Mouse (Mus musculus): ENCODE measurements around the gene Zfp668.

Zfp668 gene

DNA sequence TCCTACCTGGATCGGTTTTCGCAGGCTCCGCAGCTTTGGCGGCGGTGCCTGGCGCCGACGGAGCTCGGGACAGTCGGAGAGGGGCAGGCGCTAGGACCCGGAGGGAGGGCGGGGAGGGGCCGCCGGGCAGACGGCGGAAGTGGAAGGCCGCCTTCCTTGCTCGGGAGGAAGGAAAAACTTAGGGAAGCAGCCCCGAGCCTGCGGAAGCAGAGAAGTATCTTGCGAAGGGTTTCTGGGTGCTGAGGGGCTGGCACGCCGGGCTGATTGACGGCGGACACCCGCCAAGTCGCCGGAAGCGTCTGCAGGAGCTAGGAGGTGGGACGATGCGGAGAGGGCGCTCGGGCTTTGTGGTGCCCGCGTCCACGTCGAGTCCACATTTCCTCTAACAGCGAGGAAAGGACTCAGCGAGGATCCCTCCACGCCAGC, 574 bp downstream of the Zfp668 start, which contains the start of gene Zfp646:
Gene Zfp646 (plus strand): TSS at position 181 of the 426 bp plus-strand sequence.
- POLR2A ChIA-PET: interaction anchor here (0.6 to 5.6 kb wide), 65 partner anchors 8 to 1449 kb away, joined by 3 to 72 read pairs (median 4); partner anchors contain the start of genes Gm21974 (in 3 of the 4), Vkorc1 (in 3 of the 4), Fus (in 2 of the 4) and Kat8 (in 2 of the 4)
- CTCF ChIA-PET: interaction anchor here in 3 of 4 experiments (0.6 to 2.3 kb wide), 11 partner anchors 8 to 201 kb away, joined by 3 to 12 read pairs (median 4); partner anchors contain the start of genes Gm21974 (in 1 of the 3) and Vkorc1 (in 1 of the 3)

DNA sequence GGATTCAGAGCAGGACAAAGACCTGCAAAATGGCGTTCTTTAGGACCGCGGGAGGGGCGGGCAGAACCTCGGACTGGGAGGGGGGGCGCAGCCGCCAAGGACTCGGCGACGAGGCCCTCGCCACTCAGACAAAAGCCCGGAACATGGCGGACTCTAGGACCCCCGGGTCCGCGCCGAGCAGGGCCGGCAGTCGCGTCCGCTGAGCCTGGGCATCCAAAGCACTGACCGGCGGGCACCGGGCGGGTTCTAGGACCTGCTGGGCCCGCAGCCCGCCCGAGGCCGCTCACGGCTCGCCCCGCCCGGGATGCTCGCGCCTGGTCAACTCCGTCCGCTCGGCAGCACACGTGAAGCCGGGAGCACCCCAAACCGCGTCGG, 1.0 kb downstream of the Zfp668 start:
- ChIA-PET POLR2A (interaction anchor here (0.5 to 5.6 kb wide), 46 partner anchors 8 to 1448 kb away, joined by 3 to 72 read pairs (median 5); partner anchors contain the start of genes Gm21974 (in 3 of the 4), Vkorc1 (in 3 of the 4), Fus (in 2 of the 4) and Kat8 (in 2 of the 4)), CTCF (interaction anchor here in 3 of 4 experiments (0.7 to 2.3 kb wide), 9 partner anchors 9 to 200 kb away, joined by 3 to 12 read pairs (median 4); partner anchors contain the start of genes Gm21974 (in 1 of the 3) and Vkorc1 (in 1 of the 3))

DNA sequence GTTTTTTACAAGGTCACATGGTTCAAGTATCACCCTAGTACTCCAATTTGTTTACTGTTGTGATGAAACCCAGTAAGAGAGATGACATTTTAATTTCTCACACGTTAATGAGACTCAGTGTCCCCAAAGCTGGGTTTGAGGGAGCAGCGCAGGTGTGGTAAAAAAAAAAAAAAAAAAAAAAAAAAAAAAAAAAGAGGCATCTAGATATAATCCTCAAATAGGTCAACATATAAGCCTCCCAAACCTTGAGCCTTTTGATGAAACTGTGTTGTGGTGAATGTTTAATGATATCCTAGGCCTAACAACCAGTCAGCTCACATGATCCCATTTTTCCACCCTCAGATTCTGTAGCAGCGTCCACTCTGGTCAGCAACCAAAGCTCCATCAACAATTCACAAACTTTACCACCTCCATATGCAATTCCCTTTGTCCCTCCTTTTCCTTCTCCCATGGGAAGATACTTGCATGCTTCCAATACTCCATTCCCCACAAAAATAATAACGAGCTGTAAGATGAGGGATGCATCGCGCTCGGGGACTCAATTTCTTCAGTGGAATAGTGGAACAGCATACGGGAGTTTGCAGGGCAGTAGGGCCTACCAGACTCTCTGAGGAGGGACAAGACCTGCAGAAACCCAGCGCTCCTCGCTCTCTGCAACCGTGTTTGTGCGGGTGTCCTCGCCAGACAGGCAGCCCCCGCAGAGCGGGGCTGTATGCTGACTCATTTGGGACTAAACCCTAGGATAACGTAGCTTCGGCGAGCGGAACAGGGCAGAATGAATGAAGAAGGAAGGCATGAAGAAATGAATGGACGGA, 1.6 kb downstream of the Zfp668 start:
- POLR2A ChIA-PET: interaction anchor here (0.5 to 5.6 kb wide), 37 partner anchors 7 to 1448 kb away, joined by 3 to 72 read pairs (median 6); partner anchors contain the start of genes Fus (in 2 of the 4), Gm21974 (in 2 of the 4), Kat8 (in 2 of the 4) and Vkorc1 (in 2 of the 4)

DNA sequence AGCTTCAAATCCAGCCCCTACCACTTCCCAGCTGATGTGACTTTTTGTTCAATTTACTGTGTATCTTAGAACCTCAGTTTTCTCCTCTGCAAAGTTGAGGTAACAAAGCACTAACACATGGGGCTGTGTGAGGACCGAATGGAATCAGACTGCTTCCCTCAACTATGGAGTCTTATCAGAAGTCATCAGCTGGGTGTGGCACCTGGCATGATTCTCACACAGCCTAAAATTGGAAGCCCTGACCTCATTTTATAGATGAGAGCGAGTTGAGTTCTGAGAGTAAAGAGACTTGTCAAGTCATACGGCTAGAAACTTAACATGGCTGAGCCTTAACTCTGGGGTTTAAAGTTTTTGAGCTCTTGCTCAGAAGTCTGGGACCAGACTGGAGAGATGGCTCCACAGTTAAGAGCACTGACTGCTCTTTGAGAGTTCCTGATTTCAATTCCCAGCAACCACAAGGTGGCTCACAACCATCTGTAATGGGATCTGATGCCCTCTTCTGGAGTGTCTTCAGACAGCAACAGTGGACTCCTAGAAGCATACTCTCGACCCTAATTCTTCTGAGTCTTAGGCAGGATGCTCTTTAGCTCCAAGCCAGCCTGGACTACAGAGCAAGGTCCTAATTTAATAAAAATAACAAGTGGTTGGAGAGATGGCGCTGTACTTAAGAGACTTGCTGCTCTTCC, 6.3 kb downstream of the Zfp668 start:
- ChIA-PET POLR2A (interaction anchor here (0.6 to 3.5 kb wide), 35 partner anchors 9 to 213 kb away, joined by 3 to 30 read pairs (median 4); partner anchors contain the start of genes Hsd3b7 (in 2 of the 4), Orai3 (in 2 of the 4), Bckdk (in 1 of the 4) and Gm21974 (in 1 of the 4)), CTCF (interaction anchor here (0.6 to 2.5 kb wide), 34 partner anchors 9 to 214 kb away, joined by 3 to 10 read pairs (median 4); partner anchors contain the start of genes Bcl7c (in 1 of the 4), Ctf1 (in 1 of the 4), Fus (in 1 of the 4) and Gm21974 (in 1 of the 4))

More for the DNA sequence above, 1.6 kb downstream of the Zfp668 start:
- CTCF ChIA-PET: interaction anchor here in 2 of 4 experiments (0.5 to 2.3 kb wide), 4 partner anchors 8 to 189 kb away, joined by 4 to 12 read pairs (median 6); partner anchors contain the start of gene Kat8 (in 1 of the 2)

DNA sequence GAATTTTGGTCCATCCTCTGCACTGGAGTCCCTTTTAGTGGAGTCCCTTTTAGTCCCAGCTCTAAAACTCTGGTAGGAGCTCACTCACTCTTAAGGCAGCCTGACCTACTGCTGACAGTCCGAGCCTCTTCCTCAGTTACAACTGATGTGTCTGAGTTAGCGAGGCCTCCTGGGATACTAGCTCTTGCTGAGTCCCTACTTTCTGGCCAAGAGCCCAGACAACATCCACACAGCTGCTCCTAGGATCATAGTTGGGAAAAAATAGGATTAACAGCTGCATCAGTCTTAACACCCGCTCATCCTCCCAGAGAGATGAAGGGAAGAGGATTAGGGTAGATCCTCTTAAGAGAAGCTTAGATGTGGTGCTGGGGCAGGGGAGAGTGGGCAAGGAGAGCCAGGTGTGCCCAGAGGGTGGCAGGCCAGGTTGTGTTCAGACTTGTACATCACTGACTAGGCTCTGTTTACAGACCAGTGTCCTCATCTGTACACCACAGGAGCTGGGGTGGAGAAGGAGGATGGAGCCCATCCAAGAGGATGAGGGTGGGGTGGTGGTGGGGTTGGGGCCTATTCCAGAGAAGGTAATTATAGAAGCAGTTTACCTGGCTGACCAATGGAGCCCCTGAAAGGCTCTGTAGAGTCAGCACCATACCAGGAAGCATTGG, 7.3 kb downstream of the Zfp668 start:
- POLR2A ChIA-PET: interaction anchor here in 3 of 4 experiments (0.5 to 4.0 kb wide), 29 partner anchors 8 to 212 kb away, joined by 3 to 30 read pairs (median 4); partner anchors contain the start of genes Hsd3b7 (in 2 of the 3), Bckdk (in 1 of the 3), Gm21974 (in 1 of the 3) and Orai3 (in 1 of the 3)

DNA sequence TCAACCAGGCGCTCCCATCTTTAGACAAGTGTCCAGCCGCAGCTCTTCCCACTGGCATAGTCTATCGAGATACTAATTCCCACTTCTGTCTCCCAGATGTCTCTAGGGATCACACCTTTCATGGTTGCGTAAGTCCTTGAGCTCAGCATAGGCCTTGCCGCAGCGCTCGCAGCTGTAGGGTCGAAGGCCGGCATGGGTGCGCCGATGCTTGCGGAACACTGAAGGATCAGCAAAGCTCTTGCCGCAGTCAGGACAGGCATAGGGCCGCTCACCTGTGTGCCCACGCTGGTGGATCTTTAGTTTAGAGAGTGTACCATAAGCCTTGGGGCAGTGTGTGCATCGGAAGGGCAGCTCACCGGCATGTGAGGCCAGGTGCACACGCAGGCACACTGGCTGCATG, 9.0 kb downstream of the Zfp668 start:
- ChIA-PET CTCF (interaction anchor here in 3 of 4 experiments (0.6 to 3.2 kb wide), 25 partner anchors 9 to 311 kb away, joined by 3 to 15 read pairs (median 5); partner anchors contain the start of genes Zfp646 (in 2 of the 3), Zfp668 (in 2 of the 3), Bcl7c (in 1 of the 3) and Hsd3b7 (in 1 of the 3)), POLR2A (interaction anchor here (0.7 to 4.4 kb wide), 78 partner anchors 8 to 371 kb away, joined by 3 to 37 read pairs (median 5); partner anchors contain the start of genes Kat8 (in 3 of the 4), Zfp646 (in 3 of the 4), Zfp668 (in 3 of the 4) and Fus (in 2 of the 4))

More for the DNA sequence above, 7.3 kb downstream of the Zfp668 start:
- CTCF ChIA-PET: interaction anchor here in 3 of 4 experiments (0.6 to 3.0 kb wide), 6 partner anchors 66 to 194 kb away, joined by 3 to 14 read pairs (median 6); partner anchors contain the start of gene Hsd3b7 (in 1 of the 3)

DNA sequence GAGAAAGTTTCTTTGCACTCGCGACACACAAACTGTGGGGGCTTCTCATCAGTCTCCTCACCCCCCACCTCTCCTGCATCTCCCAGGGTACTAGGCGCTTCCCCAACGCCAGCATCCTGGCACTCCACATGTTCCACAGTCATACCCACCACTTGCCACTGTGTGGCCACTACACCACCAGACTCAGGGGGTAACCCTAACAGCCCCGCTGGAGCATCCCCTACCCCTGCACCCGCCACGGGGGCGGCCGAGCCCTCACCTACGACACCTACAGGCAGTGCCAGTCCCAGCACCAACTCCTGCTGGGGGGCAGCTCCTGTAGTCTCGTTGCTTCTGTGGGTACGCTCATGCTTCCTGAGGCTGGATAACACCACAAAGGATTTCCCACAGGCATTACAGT, 10.2 kb downstream of the Zfp668 start:
- CTCF ChIA-PET: interaction anchor here in 3 of 4 experiments (0.5 to 3.2 kb wide), 17 partner anchors 9 to 737 kb away, joined by 3 to 15 read pairs (median 4); partner anchors contain the start of genes Zfp646 (in 2 of the 3) and Zfp668 (in 1 of the 3)
- POLR2A ChIA-PET: interaction anchor here in 3 of 4 experiments (0.6 to 4.4 kb wide), 48 partner anchors 9 to 200 kb away, joined by 3 to 37 read pairs (median 6); partner anchors contain the start of genes Kat8 (in 3 of the 3), Zfp668 (in 3 of the 3), Fus (in 2 of the 3) and Setd1a (in 2 of the 3)

DNA sequence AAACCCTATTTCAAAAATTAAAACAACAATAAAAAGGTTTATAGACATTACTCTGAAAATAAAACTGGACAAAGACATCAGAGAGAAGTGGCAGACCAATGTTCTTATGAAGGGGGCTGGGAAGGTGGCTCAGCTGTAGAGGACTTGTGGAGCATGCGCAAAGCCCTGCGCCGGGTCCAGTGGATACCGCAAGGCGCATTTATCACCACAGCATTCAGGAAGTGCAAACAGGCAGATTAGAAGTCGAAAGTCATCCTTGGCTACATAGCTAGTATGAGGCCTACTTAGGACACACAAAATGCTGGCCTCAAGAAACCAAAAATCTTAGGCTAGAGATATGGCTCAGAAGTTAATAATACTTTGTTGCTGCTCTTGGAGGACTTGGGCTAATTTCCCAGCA, 18.4 kb downstream of the Zfp668 start:
- ChIA-PET POLR2A (interaction anchor here in 3 of 4 experiments (0.6 to 5.7 kb wide), 9 partner anchors 9 to 410 kb away, joined by 3 to 26 read pairs (median 3); partner anchors contain the start of genes Hsd3b7 (in 1 of the 3), Stx1b (in 1 of the 3) and Stx4a (in 1 of the 3)), CTCF (interaction anchor here in 1 of 4 experiments (1.3 to 1.4 kb wide), 2 partner anchors 8 to 60 kb away, joined by 3 to 4 read pairs; no protein-coding TSS in a partner anchor)

DNA sequence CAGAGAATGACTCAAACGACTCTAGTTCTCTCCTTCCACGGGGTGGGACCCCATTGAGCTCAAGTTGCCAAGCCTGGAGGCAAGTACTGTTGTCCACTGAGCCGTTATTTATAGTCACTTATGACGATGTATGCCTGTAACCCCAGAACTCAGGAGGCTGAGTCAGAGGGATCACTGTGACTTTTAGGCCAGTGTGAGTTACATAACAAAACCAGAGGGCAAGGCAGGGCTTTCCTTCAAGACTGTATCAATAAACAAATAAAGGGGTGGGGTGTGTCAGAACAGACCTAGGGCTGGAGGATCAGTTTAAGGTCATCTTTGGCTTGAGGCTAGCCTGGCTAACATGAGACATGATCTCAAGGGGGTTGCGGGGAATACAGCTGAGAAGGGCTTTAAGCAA, 25.7 kb downstream of the Zfp668 start:
- ChIA-PET POLR2A (interaction anchor here in 3 of 4 experiments (0.9 to 4.1 kb wide), 10 partner anchors 10 to 143 kb away, joined by 3 to 17 read pairs (median 4); partner anchors contain the start of genes Hsd3b7 (in 1 of the 3) and Pycard (in 1 of the 3)), CTCF (interaction anchor here in 2 of 4 experiments (0.6 to 2.8 kb wide), 4 partner anchors 16 to 84 kb away, joined by 3 to 11 read pairs (median 5); partner anchors contain the start of genes Stx1b (in 1 of the 2) and Stx4a (in 1 of the 2))

DNA sequence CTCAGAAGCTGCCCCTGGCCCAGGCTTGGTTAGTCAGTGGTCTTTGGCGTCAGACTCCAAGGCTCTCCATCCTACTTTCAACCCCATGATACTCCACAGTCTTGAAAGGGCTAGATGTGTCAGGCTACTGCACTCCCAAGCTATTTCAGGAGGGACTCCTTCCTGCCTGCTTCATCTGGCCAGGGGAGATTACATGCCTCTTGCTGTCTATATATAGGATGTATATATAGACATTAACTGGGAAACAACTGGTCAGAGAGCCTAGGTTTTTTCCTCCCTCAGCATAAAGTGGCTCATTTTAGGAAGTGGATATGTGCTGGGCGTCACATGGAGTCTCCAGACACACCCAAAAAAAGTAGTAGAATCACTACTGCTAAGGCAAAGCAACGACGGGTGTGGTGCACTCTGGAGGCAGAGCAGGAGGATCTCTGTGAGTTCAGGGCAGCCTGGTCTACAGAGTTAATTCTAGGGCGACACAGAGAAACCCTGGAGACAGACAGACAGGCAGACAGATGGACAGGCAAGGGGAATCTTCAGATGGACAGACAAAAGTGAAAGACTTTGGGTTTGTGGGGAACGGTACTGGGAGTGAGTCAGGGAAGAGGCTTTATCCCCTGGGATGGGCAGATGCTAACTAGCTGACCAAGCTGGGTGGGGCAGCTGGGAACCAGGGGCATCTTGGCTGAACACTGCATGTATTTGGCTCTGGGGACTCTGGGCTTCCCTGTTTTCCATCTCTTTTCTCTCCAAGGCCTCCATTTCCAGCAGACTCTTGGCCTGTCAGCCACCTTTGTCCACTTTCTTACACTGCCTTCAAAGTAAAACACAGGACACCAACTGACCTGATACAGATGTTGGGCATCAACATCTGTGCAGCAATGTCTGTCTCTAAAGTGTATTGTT, 26.4 kb downstream of the Zfp668 start:
- ChIA-PET CTCF (interaction anchor here in 2 of 4 experiments (0.6 to 2.8 kb wide), 3 partner anchors 12 to 85 kb away, joined by 3 to 11 read pairs (median 5); no protein-coding TSS in a partner anchor), POLR2A (interaction anchor here (0.5 to 4.1 kb wide), 20 partner anchors 7 to 182 kb away, joined by 3 to 17 read pairs (median 4); partner anchors contain the start of genes Fus (in 1 of the 4), Hsd3b7 (in 1 of the 4), Pycard (in 1 of the 4) and Setd1a (in 1 of the 4))

DNA sequence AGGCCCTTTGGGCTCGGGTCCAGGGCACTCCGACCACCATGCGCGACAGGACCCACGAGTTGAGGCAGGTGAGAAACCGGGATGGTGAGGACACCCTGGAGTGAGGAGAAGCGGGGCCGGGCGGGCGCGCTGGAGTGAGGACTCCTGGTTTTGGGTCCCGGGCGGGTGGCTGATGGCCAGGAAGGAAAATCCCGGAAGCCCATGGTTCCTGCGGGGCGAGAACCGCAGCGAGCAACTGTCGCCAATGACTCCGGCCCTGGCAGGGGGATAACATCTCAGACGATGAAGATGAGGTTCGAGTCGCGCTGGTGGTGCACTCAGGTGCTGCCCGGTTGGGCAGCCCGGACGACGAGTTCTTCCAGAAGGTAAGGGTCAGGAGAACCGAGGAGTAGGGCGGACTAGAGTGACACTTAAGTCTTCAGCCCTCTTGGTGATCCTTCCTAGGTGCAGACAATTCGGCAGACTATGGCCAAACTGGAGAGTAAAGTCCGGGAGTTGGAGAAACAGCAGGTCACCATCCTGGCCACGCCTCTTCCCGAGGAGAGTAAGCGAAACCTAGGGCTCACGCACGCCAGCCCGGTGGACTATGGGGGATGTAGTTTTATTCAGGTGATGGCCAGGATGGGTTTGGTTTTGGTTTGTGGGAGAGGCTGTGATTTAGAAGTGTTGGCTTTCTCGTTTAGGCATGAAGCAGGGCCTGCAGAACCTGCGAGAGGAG, 34.5 kb downstream of the Zfp668 start:
- ChIA-PET CTCF (interaction anchor here in 3 of 4 experiments (0.6 to 1.9 kb wide), 7 partner anchors 19 to 165 kb away, joined by 3 to 14 read pairs (median 3); partner anchors contain the start of genes Bcl7c (in 1 of the 3) and Zfp646 (in 1 of the 3)), POLR2A (interaction anchor here in 3 of 4 experiments (0.5 to 3.5 kb wide), 41 partner anchors 8 to 396 kb away, joined by 3 to 16 read pairs (median 5); partner anchors contain the start of genes Fus (in 2 of the 3), Zfp646 (in 2 of the 3), 9130023H24Rik (in 1 of the 3) and Ctf1 (in 1 of the 3))

DNA sequence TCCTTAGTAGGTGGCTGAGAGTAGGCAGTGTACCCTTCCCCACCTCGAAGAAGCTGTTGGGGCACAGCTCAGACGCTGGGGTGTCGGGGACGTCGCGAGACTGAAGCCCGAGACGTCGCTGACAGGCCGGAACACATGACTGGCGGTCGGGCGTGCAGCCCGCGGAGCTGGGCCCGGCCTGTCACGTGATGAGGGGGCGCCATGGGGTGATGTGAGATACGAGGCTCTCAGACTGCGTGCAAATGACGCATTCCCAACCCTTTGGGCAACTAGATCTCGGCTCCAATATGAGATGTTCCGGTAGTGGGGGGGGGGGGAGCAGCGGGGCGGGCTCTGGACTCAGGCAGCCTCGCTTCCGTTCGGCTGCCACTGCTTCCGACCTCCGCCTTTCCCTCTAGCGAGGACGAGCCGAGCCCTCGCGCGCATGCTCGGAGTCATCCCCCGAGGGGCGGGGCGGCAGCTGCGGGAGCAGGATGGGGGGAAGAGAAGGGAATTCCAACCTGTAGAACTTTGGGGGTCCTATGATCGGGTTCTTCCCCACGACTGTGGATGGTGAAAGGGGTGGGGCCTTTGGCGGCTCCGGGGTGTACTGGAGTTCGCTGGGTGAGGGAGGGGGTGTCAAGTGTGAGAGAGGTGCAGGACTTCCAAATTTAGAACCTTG, 35.2 kb downstream of the Zfp668 start:
- ChIA-PET POLR2A (interaction anchor here in 3 of 4 experiments (0.5 to 3.5 kb wide), 73 partner anchors 8 to 496 kb away, joined by 3 to 16 read pairs (median 4); partner anchors contain the start of genes Fus (in 2 of the 3), Kat8 (in 2 of the 3), Setd1a (in 2 of the 3) and Zfp646 (in 2 of the 3)), CTCF (interaction anchor here (0.5 to 2.2 kb wide), 16 partner anchors 11 to 253 kb away, joined by 3 to 14 read pairs (median 4); partner anchors contain the start of genes Bcl7c (in 1 of the 4), Ccdc189 (in 1 of the 4), Hsd3b7 (in 1 of the 4) and Rnf40 (in 1 of the 4))

DNA sequence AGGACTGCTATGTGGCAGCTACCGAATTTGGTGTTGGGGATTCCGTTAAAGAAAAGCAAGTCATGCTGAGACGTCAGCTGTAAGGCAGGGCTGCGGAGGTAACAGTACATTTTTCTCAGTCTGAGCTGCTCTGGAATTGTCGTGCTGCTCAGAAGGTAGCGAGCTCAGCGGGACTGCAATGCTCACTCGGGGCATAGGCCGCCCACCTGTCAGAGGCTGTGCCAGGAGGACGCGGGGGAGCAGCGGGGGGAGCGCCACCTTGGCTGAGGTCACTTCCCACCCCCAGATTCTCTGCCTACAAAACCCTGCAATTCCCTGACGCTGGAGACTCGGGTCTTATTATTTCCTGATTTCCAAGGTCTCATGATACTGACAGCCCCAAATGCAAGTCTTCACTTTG, 35.7 kb downstream of the Zfp668 start:
- ChIA-PET CTCF (interaction anchor here in 3 of 4 experiments (0.6 to 2.2 kb wide), 16 partner anchors 10 to 253 kb away, joined by 3 to 14 read pairs (median 4); partner anchors contain the start of genes Ccdc189 (in 1 of the 3), Hsd3b7 (in 1 of the 3), Rnf40 (in 1 of the 3) and Zfp646 (in 1 of the 3)), POLR2A (interaction anchor here in 3 of 4 experiments (0.5 to 3.5 kb wide), 70 partner anchors 8 to 495 kb away, joined by 3 to 16 read pairs (median 4); partner anchors contain the start of genes Zfp646 (in 3 of the 3), Fus (in 2 of the 3), Kat8 (in 2 of the 3) and Setd1a (in 2 of the 3))

Measured in embryonic stem cell, embryonic (primary cell).